Mouse (Mus musculus) cerebellum, adult 2 months (tissue): ENCODE measurements around the gene Spata13.

ENCODE experiments used
- CTCF ChIP-seq: fragments of 200-500 bp; IDR thresholded peaks from 2 replicates; pipeline ENCODE4 v1.5.1; 2011; ENCODE audit warnings: low read depth, mild to moderate bottlenecking, control low read depth, low read length, moderate library complexity, borderline replicate concordance; ENCODE audit not compliant: insufficient read depth
- POLR2A ChIP-seq: fragments of 200-500 bp; IDR thresholded peaks from 2 replicates; pipeline ENCODE4 v1.6.1; 2011; ENCODE audit warnings: low read length, control low read depth, borderline replicate concordance; ENCODE audit not compliant: insufficient read depth

GRCm38 (mm10) chr14:60741033-60741432 is 107.2 kb downstream of the Spata13 start:
- TF ChIP-seq POLR2A (no peak), CTCF (no peak)
